Mouse (Mus musculus): ENCODE results near the gene Dnajb6. TPM values are rescaled to one million over a fixed set of nuclear protein-coding genes. Genes with fewer than 3 reads are reported as not detected.

Dnajb6 gene
- polyA plus RNA-seq, 1 experiment from 2014 or later = 144 TPM

DNA sequence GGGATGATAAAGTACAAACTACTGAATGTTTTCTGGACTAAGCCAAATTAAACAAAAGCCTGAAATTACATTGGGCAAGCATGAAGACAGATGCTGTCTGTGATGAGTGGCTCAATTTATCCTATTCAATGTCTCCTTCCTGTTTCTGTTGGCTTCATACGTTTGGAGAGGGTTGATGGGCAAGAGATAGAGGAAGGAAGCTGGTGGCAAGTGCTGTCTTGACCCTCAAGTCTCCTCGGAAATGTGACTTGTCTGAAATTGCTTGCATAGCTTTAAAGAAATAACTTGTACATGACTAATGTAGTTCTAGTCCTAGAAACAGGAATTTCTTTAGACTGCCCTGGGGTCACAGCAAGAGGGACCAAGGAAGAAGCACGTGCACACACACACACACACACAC is 109.5 kb downstream of the Dnajb6 start:
- ATAC-seq (ENCODE audit: low FRiP score, low TSS enrichment) (no peak), DNase-seq (ENCODE audit: low spot score) (no peak)
- H3K4me3 ChIP-seq (ENCODE audit: low read depth, low read length) = no peak overlapping the region
- no peaks in the 10 kb centered on the region for H3K9me3 ChIP-seq (ENCODE audit: control insufficient read depth, low read length)
- no peak overlapping the region for H3K9ac ChIP-seq (ENCODE audit: low read length)
- H3K4me1 ChIP-seq (replicated peaks; ENCODE audit: control insufficient read depth, insufficient read depth) = no peaks in the 10 kb centered on the region
- 29% methylated on average over 3 of the region's 3 CpGs for WGBS
- no peak overlapping the region for H3K27ac ChIP-seq (replicated peaks)
- no peaks in the 10 kb centered on the region for H3K36me3 ChIP-seq (ENCODE audit: control insufficient read depth, insufficient read depth, low read length)
- H3K27me3 ChIP-seq (ENCODE audit: control insufficient read depth, insufficient read depth, low read length) = no peaks in the 10 kb centered on the region
- TF ChIP-seq EP300 (optimal IDR thresholded peaks at IDR 0.05) = no peak
- no peak for TF ChIP-seq CTCF (IDR thresholded peaks at IDR 0.05; ENCODE audit: low read depth)
- no peak overlapping the region for H3K4me2 ChIP-seq (replicated peaks; ENCODE audit: low read depth)

DNA sequence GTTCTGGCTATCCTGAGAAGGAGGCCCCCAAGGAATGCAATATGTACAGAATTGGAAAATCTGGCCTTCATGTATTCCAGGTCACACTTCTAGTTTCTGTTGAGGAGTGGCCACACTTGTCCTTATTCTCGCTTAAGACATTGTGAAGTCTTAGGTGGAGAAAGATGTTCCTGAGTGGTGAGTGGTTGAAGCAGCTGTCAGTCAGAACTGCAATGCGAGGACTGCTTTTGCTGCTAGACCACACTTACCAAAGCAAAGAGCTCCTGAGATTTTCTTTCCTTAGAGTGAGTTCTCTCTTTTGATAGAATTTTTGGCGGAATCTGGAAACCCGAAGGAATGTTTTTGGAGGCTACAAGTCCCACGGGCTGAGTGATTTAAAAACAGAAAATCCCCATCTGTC is 112.0 kb downstream of the Dnajb6 start:
- H3K4me1 ChIP-seq (replicated peaks; ENCODE audit: control insufficient read depth, insufficient read depth) = no peaks in the 10 kb centered on the region
- H3K9me3 ChIP-seq (ENCODE audit: control insufficient read depth, low read length) = no peaks in the 10 kb centered on the region
- H3K4me2 ChIP-seq (replicated peaks; ENCODE audit: low read depth) = no peak overlapping the region
- H3K27me3 ChIP-seq (ENCODE audit: control insufficient read depth, insufficient read depth, low read length) = no peaks in the 10 kb centered on the region
- H3K36me3 ChIP-seq (ENCODE audit: control insufficient read depth, insufficient read depth, low read length) = no peaks in the 10 kb centered on the region
- TF ChIP-seq EP300 (optimal IDR thresholded peaks at IDR 0.05) (no peak), CTCF (IDR thresholded peaks at IDR 0.05; ENCODE audit: low read depth) (no peak)
- H3K9ac ChIP-seq (ENCODE audit: low read length) = no peak overlapping the region
- ATAC-seq (ENCODE audit: low FRiP score, low TSS enrichment) (no peak), DNase-seq (ENCODE audit: low spot score) (no peak)
- H3K4me3 ChIP-seq (ENCODE audit: low read depth, low read length) = no peak overlapping the region
- WGBS = 83% methylated on average over 5 of the region's 5 CpGs
- no peak overlapping the region for H3K27ac ChIP-seq (replicated peaks)

DNA sequence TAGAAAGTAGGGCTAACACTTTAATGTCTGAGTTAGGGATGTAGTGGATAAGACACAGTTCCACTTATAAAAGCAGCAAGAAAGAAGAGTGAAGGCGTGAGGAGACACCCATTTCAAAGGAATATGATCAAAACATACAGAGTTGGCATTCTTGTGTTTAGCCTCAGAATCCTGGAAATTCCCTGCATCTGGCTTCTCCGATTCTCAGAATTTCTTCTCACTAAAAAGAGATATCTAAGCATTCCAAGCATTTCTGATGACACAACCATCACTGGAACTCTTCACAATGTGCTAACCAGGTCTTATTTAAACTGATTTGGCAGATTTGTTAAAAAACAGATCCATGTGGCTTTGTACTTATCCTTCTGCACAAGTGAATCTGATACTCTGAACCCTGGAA is 112.6 kb downstream of the Dnajb6 start:
- H3K27me3 ChIP-seq (ENCODE audit: control insufficient read depth, insufficient read depth, low read length) = no peaks in the 10 kb centered on the region
- TF ChIP-seq EP300 (optimal IDR thresholded peaks at IDR 0.05) (no peak), CTCF (IDR thresholded peaks at IDR 0.05; ENCODE audit: low read depth) (no peak)
- H3K4me1 ChIP-seq (replicated peaks; ENCODE audit: control insufficient read depth, insufficient read depth) = no peaks in the 10 kb centered on the region
- no peak overlapping the region for H3K9ac ChIP-seq (ENCODE audit: low read length)
- no peak overlapping the region for H3K4me2 ChIP-seq (replicated peaks; ENCODE audit: low read depth)
- DNase-seq (ENCODE audit: low spot score) (no peak), ATAC-seq (ENCODE audit: low FRiP score, low TSS enrichment) (no peak)
- no peak overlapping the region for H3K27ac ChIP-seq (replicated peaks)
- no peak overlapping the region for H3K4me3 ChIP-seq (ENCODE audit: low read depth, low read length)
- no peaks in the 10 kb centered on the region for H3K36me3 ChIP-seq (ENCODE audit: control insufficient read depth, insufficient read depth, low read length)
- H3K9me3 ChIP-seq (ENCODE audit: control insufficient read depth, low read length) = no peaks in the 10 kb centered on the region
- 61% methylated on average over 2 of the region's 2 CpGs for WGBS

DNA sequence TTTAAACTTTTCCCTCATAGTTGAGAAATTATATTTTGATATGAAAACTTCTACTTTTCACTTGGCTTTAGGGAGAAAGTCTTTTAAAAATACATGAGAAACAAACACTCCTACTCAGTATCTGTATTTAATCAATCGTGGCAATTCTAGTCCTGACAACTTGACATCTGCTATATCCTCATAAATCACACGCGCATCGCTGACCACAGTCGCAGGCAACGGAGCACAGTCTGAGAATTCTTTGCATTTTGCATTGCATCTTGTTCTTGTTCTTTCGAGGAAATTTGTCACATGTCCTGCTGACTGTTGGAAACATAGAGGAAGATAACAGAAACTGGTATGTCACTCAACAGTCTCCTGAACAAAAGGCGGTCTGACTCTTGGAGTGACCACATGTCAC is 116.9 kb downstream of the Dnajb6 start:
- Histone ChIP-seq H3K36me3 (ENCODE audit: control insufficient read depth, insufficient read depth, low read length) (no peaks in the 10 kb centered on the region), H3K27me3 (ENCODE audit: control insufficient read depth, insufficient read depth, low read length) (no peaks in the 10 kb centered on the region), H3K9ac (ENCODE audit: low read length) (no peak overlapping the region), H3K4me1 (replicated peaks; ENCODE audit: control insufficient read depth, insufficient read depth) (no peaks in the 10 kb centered on the region), H3K4me3 (ENCODE audit: low read depth, low read length) (no peak overlapping the region), H3K9me3 (ENCODE audit: control insufficient read depth, low read length) (no peaks in the 10 kb centered on the region), H3K27ac (replicated peaks) (no peak overlapping the region), H3K4me2 (replicated peaks; ENCODE audit: low read depth) (no peak overlapping the region)
- no peak for DNase-seq (ENCODE audit: low spot score)
- no peak for ATAC-seq (ENCODE audit: low FRiP score, low TSS enrichment)
- TF ChIP-seq CTCF (IDR thresholded peaks at IDR 0.05; ENCODE audit: low read depth) (no peak), EP300 (optimal IDR thresholded peaks at IDR 0.05) (no peak)
- WGBS = 63% methylated on average over 8 of the region's 8 CpGs

DNA sequence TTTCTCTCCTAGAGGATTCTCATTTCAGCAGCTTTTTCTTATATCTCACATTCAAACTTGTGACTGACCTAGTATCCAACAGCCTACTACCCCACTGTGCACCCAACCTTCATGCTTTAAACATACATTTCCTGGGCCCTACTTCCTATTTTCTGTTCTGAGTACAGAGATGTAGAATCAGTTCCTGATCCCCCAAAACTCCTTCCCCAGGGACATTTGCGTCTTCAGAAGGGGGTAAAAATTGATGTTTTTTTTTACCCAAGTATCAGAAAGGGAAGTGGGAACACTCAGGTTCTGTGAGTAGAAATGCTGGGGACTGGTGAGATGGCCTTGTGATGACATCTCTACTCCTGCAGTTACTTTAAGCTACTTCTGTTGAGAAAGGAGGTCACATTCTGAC is 117.5 kb downstream of the Dnajb6 start:
- H3K9me3 ChIP-seq (ENCODE audit: control insufficient read depth, low read length) = no peaks in the 10 kb centered on the region
- 84% methylated on average over 1 of the region's 1 CpGs for WGBS
- TF ChIP-seq EP300 (optimal IDR thresholded peaks at IDR 0.05) (no peak), CTCF (IDR thresholded peaks at IDR 0.05; ENCODE audit: low read depth) (no peak)
- H3K4me2 ChIP-seq (replicated peaks; ENCODE audit: low read depth) = no peak overlapping the region
- no peak overlapping the region for H3K4me3 ChIP-seq (ENCODE audit: low read depth, low read length)
- ATAC-seq (ENCODE audit: low FRiP score, low TSS enrichment) (no peak), DNase-seq (ENCODE audit: low spot score) (no peak)
- H3K36me3 ChIP-seq (ENCODE audit: control insufficient read depth, insufficient read depth, low read length) = no peaks in the 10 kb centered on the region
- H3K9ac ChIP-seq (ENCODE audit: low read length) = no peak overlapping the region
- no peaks in the 10 kb centered on the region for H3K4me1 ChIP-seq (replicated peaks; ENCODE audit: control insufficient read depth, insufficient read depth)
- H3K27me3 ChIP-seq (ENCODE audit: control insufficient read depth, insufficient read depth, low read length) = no peaks in the 10 kb centered on the region
- no peak overlapping the region for H3K27ac ChIP-seq (replicated peaks)

DNA sequence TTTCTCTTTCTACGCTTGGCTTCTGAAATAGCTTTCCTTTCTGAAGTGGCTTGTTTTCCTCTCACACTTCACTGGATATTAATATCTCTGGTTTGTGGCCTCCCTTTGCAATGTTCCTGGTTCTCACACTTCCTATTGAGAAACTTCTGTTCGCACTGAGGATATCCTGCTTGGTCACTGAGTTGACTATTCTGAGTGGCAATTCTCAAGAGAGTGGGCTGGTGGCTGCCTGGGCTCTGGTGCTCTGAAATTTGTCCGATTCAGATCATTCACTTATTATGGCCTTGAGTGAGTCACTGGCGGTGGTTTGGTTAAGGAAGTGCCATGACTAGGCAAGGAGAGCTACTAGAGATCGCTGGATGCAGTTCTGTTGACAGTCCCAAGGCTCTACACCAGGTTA is 118.9 kb downstream of the Dnajb6 start:
- no peaks in the 10 kb centered on the region for H3K36me3 ChIP-seq (ENCODE audit: control insufficient read depth, insufficient read depth, low read length)
- TF ChIP-seq EP300 (optimal IDR thresholded peaks at IDR 0.05) = no peak
- no peak for TF ChIP-seq CTCF (IDR thresholded peaks at IDR 0.05; ENCODE audit: low read depth)
- DNase-seq (ENCODE audit: low spot score) (no peak), ATAC-seq (ENCODE audit: low FRiP score, low TSS enrichment) (no peak)
- no peak overlapping the region for H3K9ac ChIP-seq (ENCODE audit: low read length)
- 79% methylated on average over 5 of the region's 5 CpGs for WGBS
- H3K9me3 ChIP-seq (ENCODE audit: control insufficient read depth, low read length) = no peaks in the 10 kb centered on the region
- no peak overlapping the region for H3K4me3 ChIP-seq (ENCODE audit: low read depth, low read length)
- H3K27ac ChIP-seq (replicated peaks) = no peak overlapping the region
- no peak overlapping the region for H3K4me2 ChIP-seq (replicated peaks; ENCODE audit: low read depth)
- no peaks in the 10 kb centered on the region for H3K27me3 ChIP-seq (ENCODE audit: control insufficient read depth, insufficient read depth, low read length)
- no peaks in the 10 kb centered on the region for H3K4me1 ChIP-seq (replicated peaks; ENCODE audit: control insufficient read depth, insufficient read depth)

Measured in stomach, postnatal 0 days (tissue).